Mouse (Mus musculus) heart, embryonic 11.5 days (tissue): Measurements from ENCODE around the gene Gm5089. TPM values are rescaled to one million over a fixed set of nuclear protein-coding genes. Genes with fewer than 3 reads are reported as not detected.

ENCODE experiments used
- ATAC-seq: fragments of 200-750 bp; cut with Nextera tagmentation; replicated peaks from 2 replicates; pipeline ENCODE4 v1.8.0; 2017; ENCODE audit warnings: moderate library complexity; ENCODE audit not compliant: insufficient number of reproducible peaks, low FRiP score, low TSS enrichment
- H3K27ac ChIP-seq: fragments of 300-500 bp; sonication (generic); 2 replicates; pipeline ENCODE4 v1.5.1; 2014; ENCODE audit warnings: mild to moderate bottlenecking, low read depth, low read length
- H3K27me3 ChIP-seq: fragments of 300-500 bp; sonication (generic); 2 replicates; pipeline ENCODE4 v1.6.1; 2014; ENCODE audit warnings: mild to moderate bottlenecking, low read length, mixed read lengths; ENCODE audit not compliant: control insufficient read depth, insufficient read depth
- H3K36me3 ChIP-seq: fragments of 300-500 bp; sonication (generic); 2 replicates; pipeline ENCODE4 v1.6.1; 2014; ENCODE audit warnings: mild to moderate bottlenecking, low read length, moderate library complexity, mixed read lengths; ENCODE audit not compliant: control insufficient read depth, insufficient read depth
- H3K4me1 ChIP-seq: fragments of 300-500 bp; sonication (generic); 2 replicates; pipeline ENCODE4 v1.6.1; 2014; ENCODE audit warnings: low read length; ENCODE audit not compliant: control insufficient read depth, insufficient read depth
- H3K4me2 ChIP-seq: fragments of 300-500 bp; sonication (generic); 2 replicates; pipeline ENCODE4 v1.6.1; 2014; ENCODE audit warnings: mild to moderate bottlenecking, moderate library complexity
- H3K4me3 ChIP-seq: fragments of 300-500 bp; sonication (generic); 2 replicates; pipeline ENCODE4 v1.5.1; 2014; ENCODE audit warnings: low read depth, low read length
- H3K9ac ChIP-seq: fragments of 300-500 bp; sonication (generic); 2 replicates; pipeline ENCODE4 v1.6.1; 2014; ENCODE audit warnings: mild to moderate bottlenecking, low read depth, low read length, moderate library complexity
- H3K9me3 ChIP-seq: fragments of 300-500 bp; sonication (generic); replicated peaks from 2 replicates; pipeline ENCODE4 v1.6.1; 2016; ENCODE audit warnings: low read length; ENCODE audit not compliant: control insufficient read depth
- WGBS: fragments of 180-500 bp; shearing (Covaris S2); extraction: QIAGEN DNeasy Blood & Tissue Kit; methylation state at CpG from one replicate; pipeline ENCODE4 v1.1.7; 2014; ENCODE audit not compliant: insufficient replicate concordance; 5-methylcytosine and 5-hydroxymethylcytosine counted together
- polyA plus RNA-seq: library from polyadenylated mRNA; unstranded; fragments of >200 nt; fragmentation: Nextera tagmentation; extraction: Ambion mirVana; gene quantifications from 2 replicates; pipeline ENCODE4 v1.2.1, GENCODE M21; 2014

Gm5089 gene
- polyA plus RNA-seq, 1 experiment from 2014 or later: not detected

DNA sequence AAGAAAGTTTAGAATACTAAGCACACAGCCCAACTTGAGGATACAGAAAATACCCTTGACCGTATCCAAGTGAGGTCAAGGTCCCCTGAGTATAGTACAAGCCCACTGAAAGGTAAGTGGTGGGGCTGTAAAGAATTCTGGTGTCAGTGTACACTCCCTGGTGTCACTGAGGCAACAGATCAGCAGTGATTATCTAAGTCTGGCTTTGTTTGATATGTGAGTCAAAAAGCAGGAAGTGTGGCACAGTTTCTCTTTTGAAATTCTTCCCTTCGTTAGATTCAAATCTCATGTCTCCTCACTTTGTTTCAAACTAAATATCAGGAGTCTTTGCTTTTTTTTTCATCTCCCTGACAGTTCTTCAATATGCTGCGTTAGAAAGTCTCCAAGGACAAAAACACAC lies 18.4 kb downstream of the Gm5089 start:
- no peaks in the 10 kb centered on the region; the same call in 1 of the 2 replicates for H3K27me3 ChIP-seq
- H3K36me3 ChIP-seq: no peaks in the 10 kb centered on the region
- H3K4me2 ChIP-seq: no peak overlapping the region
- WGBS: 66% methylated on average over 3 of the region's 3 CpGs
- no peaks in the 10 kb centered on the region for H3K9me3 ChIP-seq
- no peak overlapping the region for H3K4me3 ChIP-seq
- H3K27ac ChIP-seq: no peak overlapping the region
- H3K9ac ChIP-seq: no peak overlapping the region
- no peaks in the 10 kb centered on the region for H3K4me1 ChIP-seq
- no peak for ATAC-seq

- WGBS: 72% methylated on average over 3 of the region's 3 CpGs
- ATAC-seq: no peak
These were observed 23.3 kb downstream of the Gm5089 start for GRCm38 (mm10) chr14:122427654-122428053.

GRCm38 (mm10) chr14:122427204-122427560 lies 23.7 kb downstream of the Gm5089 start:
- no peak overlapping the region for H3K9ac ChIP-seq
- H3K27ac ChIP-seq: no peak overlapping the region
- no peak for ATAC-seq
- no peak overlapping the region for H3K4me3 ChIP-seq
- H3K27me3 ChIP-seq: no peaks in the 10 kb centered on the region; the same call in 1 of the 2 replicates
- no peaks in the 10 kb centered on the region for H3K36me3 ChIP-seq
- H3K4me1 ChIP-seq: no peaks in the 10 kb centered on the region
- no peaks in the 10 kb centered on the region for H3K9me3 ChIP-seq
- WGBS: 64% methylated on average over 8 of the region's 8 CpGs
- H3K4me2 ChIP-seq: no peak overlapping the region

More at GRCm38 (mm10) chr14:122427654-122428053, 23.3 kb downstream of the Gm5089 start:
- no peaks in the 10 kb centered on the region for H3K36me3 ChIP-seq
- no peak overlapping the region for H3K4me3 ChIP-seq
- no peak overlapping the region for H3K9ac ChIP-seq
- no peaks in the 10 kb centered on the region for H3K4me1 ChIP-seq
- H3K4me2 ChIP-seq: no peak overlapping the region
- H3K9me3 ChIP-seq: no peaks in the 10 kb centered on the region
- no peaks in the 10 kb centered on the region; the same call in 1 of the 2 replicates for H3K27me3 ChIP-seq
- H3K27ac ChIP-seq: no peak overlapping the region

GRCm38 (mm10) chr14:122426529-122427203 lies 24.2 kb downstream of the Gm5089 start:
- Histone ChIP-seq H3K27ac (no peak overlapping the region), H3K4me3 (no peak overlapping the region), H3K4me2 (no peak overlapping the region), H3K9me3 (no peaks in the 10 kb centered on the region), H3K36me3 (no peaks in the 10 kb centered on the region), H3K9ac (no peak overlapping the region), H3K27me3 (peaks cover 2% of the 10 kb centered on the region; the same call in 1 of the 2 replicates), H3K4me1 (no peaks in the 10 kb centered on the region)
- ATAC-seq: no peak
- WGBS: 57% methylated on average over 10 of the region's 10 CpGs

GRCm38 (mm10) chr14:122424441-122424840 lies 26.5 kb downstream of the Gm5089 start:
- whole genome bisulfite sequencing: 84% methylated on average over 3 of the region's 3 CpGs
- Histone ChIP-seq H3K9me3 (no peaks in the 10 kb centered on the region), H3K4me3 (no peak overlapping the region), H3K27me3 (peaks cover 4% of the 10 kb centered on the region; the same call in 1 of the 2 replicates), H3K4me1 (no peaks in the 10 kb centered on the region), H3K9ac (no peak overlapping the region), H3K27ac (no peak overlapping the region), H3K4me2 (no peak overlapping the region), H3K36me3 (no peaks in the 10 kb centered on the region)
- no peak for ATAC-seq

DNA sequence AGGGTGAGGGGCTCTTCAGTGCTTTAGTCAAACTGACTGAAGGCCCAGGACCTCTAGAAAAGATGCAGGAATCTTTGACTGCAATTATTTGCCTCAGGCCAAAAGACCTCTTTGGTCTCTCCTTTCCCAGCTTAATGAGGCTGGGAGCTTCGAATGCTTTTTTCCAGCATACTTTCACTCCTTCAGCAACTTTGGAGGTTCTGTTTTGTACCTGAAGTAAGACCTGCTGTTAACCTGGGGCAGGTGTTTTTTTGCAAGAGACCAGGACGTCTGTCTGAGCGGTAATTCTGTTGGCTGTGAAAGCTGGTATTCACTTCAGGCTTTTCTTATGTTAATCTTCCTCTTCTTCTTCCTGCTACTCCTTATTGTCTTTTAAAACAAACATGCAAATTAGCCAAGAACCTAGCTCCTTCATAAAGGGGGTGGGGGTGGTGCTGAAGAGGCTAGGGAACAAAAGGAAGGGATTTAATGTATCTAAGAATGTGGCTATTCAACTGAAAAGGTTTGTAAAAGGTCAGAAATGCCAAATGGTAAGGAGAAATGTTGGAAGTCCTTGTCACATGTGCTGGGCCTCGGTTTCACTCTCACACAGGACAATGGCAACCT lies 34.6 kb downstream of the Gm5089 start:
- H3K9ac ChIP-seq: no peak overlapping the region
- no peak overlapping the region for H3K4me2 ChIP-seq
- no peak overlapping the region for H3K27ac ChIP-seq
- 36% methylated on average over 4 of the region's 4 CpGs for WGBS
- H3K27me3 ChIP-seq: no peaks in the 10 kb centered on the region; the same call in 1 of the 2 replicates
- no peak for ATAC-seq
- H3K4me3 ChIP-seq: no peak overlapping the region
- H3K9me3 ChIP-seq: no peaks in the 10 kb centered on the region
- no peaks in the 10 kb centered on the region for H3K4me1 ChIP-seq
- no peaks in the 10 kb centered on the region for H3K36me3 ChIP-seq

GRCm38 (mm10) chr14:122414786-122415185 lies 36.1 kb downstream of the Gm5089 start:
- H3K9me3 ChIP-seq: no peaks in the 10 kb centered on the region
- no peaks in the 10 kb centered on the region for H3K36me3 ChIP-seq
- H3K4me2 ChIP-seq: no peak overlapping the region
- 84% methylated on average over 2 of the region's 2 CpGs for WGBS
- no peak overlapping the region for H3K4me3 ChIP-seq
- no peak for ATAC-seq
- peaks cover 5% of the 10 kb centered on the region for H3K27me3 ChIP-seq
- no peaks in the 10 kb centered on the region for H3K4me1 ChIP-seq
- H3K9ac ChIP-seq: no peak overlapping the region
- no peak overlapping the region for H3K27ac ChIP-seq

GRCm38 (mm10) chr14:122413542-122413928 lies 37.4 kb downstream of the Gm5089 start:
- no peak overlapping the region for H3K4me3 ChIP-seq
- peaks cover 10% of the 10 kb centered on the region for H3K27me3 ChIP-seq
- no peaks in the 10 kb centered on the region for H3K36me3 ChIP-seq
- 74% methylated on average over 2 of the region's 2 CpGs for WGBS
- H3K27ac ChIP-seq: no peak overlapping the region
- H3K9me3 ChIP-seq: no peaks in the 10 kb centered on the region
- no peak for ATAC-seq
- H3K9ac ChIP-seq: no peak overlapping the region
- no peaks in the 10 kb centered on the region for H3K4me1 ChIP-seq
- no peak overlapping the region for H3K4me2 ChIP-seq
